Mouse (Mus musculus) layer of hippocampus, adult 2 months (tissue): ENCODE measurements around the gene Armh1. TPM values are rescaled to one million over a fixed set of nuclear protein-coding genes. Genes with fewer than 3 reads are reported as not detected.

Experiments
- DNase-seq, 2 experiments: peaks; one replicate each; pipeline ENCODE4 v3.0.0; 2022; ENCODE audit warnings: low spot score in 2 of 2
- H3K27ac ChIP-seq: fragments of 200-600 bp; 2 replicates; pipeline ENCODE4 v1.8.1; 2022
- H3K4me3 ChIP-seq: fragments of 200-600 bp; 2 replicates; pipeline ENCODE4 v1.8.1; 2022; ENCODE audit warnings: mild to moderate bottlenecking
- CTCF ChIP-seq: fragments of 200-600 bp; conservative IDR thresholded peaks from 2 replicates; pipeline ENCODE4 v1.8.1; 2022; ENCODE audit warnings: antibody characterized with exemption, mild to moderate bottlenecking, moderate library complexity
- total RNA-seq, 2 experiments: library from RNA; stranded (reverse); gene quantifications; 2 replicates each; pipeline ENCODE4 v1.2.3; 2021

Armh1 gene
- total RNA-seq, 2 experiments from 2014 or later: 0.47 to 0.59 TPM

GRCm38 (mm10) chr4:117231208-117231607, 20.7 kb downstream of the Armh1 start:
- DNase-seq: no peak
- no peak for TF ChIP-seq CTCF

GRCm38 (mm10) chr4:117230331-117230730, 21.6 kb downstream of the Armh1 start:
- H3K4me3 ChIP-seq: no peak overlapping the region
- TF ChIP-seq CTCF: peak; percentile 67
- no peak for DNase-seq
- H3K27ac ChIP-seq: no peak overlapping the region

More at GRCm38 (mm10) chr4:117231208-117231607, 20.7 kb downstream of the Armh1 start:
- Histone ChIP-seq H3K27ac (no peak overlapping the region), H3K4me3 (no peak overlapping the region)

- DNase-seq: no peak
- Histone ChIP-seq H3K27ac (no peak overlapping the region), H3K4me3 (no peak overlapping the region)
- TF ChIP-seq CTCF: no peak
These were observed 22.3 kb downstream of the Armh1 start for GRCm38 (mm10) chr4:117229590-117229989.

- no peak overlapping the region for H3K27ac ChIP-seq
- H3K4me3 ChIP-seq: no peak overlapping the region
- no peak for DNase-seq
- TF ChIP-seq CTCF: no peak
These were observed 26.7 kb downstream of the Armh1 start for GRCm38 (mm10) chr4:117225250-117225649.

GRCm38 (mm10) chr4:117224122-117224521, 27.8 kb downstream of the Armh1 start:
- DNase-seq: no peak
- Histone ChIP-seq H3K27ac (no peak overlapping the region), H3K4me3 (no peak overlapping the region)
- no peak for TF ChIP-seq CTCF

- TF ChIP-seq CTCF: no peak
- no peak overlapping the region for H3K4me3 ChIP-seq
- no peak overlapping the region for H3K27ac ChIP-seq
- no peak for DNase-seq
These were observed 28.9 kb downstream of the Armh1 start for GRCm38 (mm10) chr4:117223001-117223400.

GRCm38 (mm10) chr4:117221836-117222235, 30.1 kb downstream of the Armh1 start:
- no peak overlapping the region for H3K4me3 ChIP-seq
- H3K27ac ChIP-seq: no peak overlapping the region
- TF ChIP-seq CTCF: no peak
- DNase-seq: no peak

GRCm38 (mm10) chr4:117220741-117221515, 31.0 kb downstream of the Armh1 start:
- H3K4me3 ChIP-seq: no peak overlapping the region
- no peak overlapping the region for H3K27ac ChIP-seq
- no peak for DNase-seq
- TF ChIP-seq CTCF: no peak

- peak; percentile 99 for TF ChIP-seq CTCF
- Histone ChIP-seq H3K4me3 (no peak overlapping the region), H3K27ac (peak overlapping the region; percentile 18; the same call in 1 of the 2 replicates)
- peak; percentile 49 to 61 for DNase-seq
These were observed 33.3 kb downstream of the Armh1 start for GRCm38 (mm10) chr4:117218517-117219219.

- TF ChIP-seq CTCF: no peak
- Histone ChIP-seq H3K27ac (peak overlapping the region; percentile 80), H3K4me3 (no peak overlapping the region)
- peak in 1 of 2 experiments; percentile 27 for DNase-seq
These were observed 34.9 kb downstream of the Armh1 start for GRCm38 (mm10) chr4:117217029-117217428.

- no peak overlapping the region for H3K4me3 ChIP-seq
- TF ChIP-seq CTCF: no peak
- no peak for DNase-seq
- no peak overlapping the region for H3K27ac ChIP-seq
These were observed 37.7 kb downstream of the Armh1 start for GRCm38 (mm10) chr4:117214250-117214649.

GRCm38 (mm10) chr4:117210147-117211074, 41.5 kb downstream of the Armh1 start:
- H3K4me3 ChIP-seq: peak overlapping the region; percentile 32; the same call in 1 of the 2 replicates
- H3K27ac ChIP-seq: peak overlapping the region; percentile 57; the same call in 1 of the 2 replicates
- peak in 1 of 2 experiments; percentile 67 for DNase-seq
- TF ChIP-seq CTCF: peak; percentile 76

- Histone ChIP-seq H3K27ac (no peak overlapping the region), H3K4me3 (no peak overlapping the region)
- TF ChIP-seq CTCF: no peak
- DNase-seq: no peak
These were observed 42.3 kb downstream of the Armh1 start for GRCm38 (mm10) chr4:117209592-117209991.
